Mouse (Mus musculus): Measurements from ENCODE around the gene Gm13276. TPM values are rescaled to one million over a fixed set of nuclear protein-coding genes. Genes with fewer than 3 reads are reported as not detected.
"Not testable (repeated sequence)": the region's sequence is repeated elsewhere in the genome, so short reads cannot be mapped to it uniquely, and the experiment has no call there.

The Gm13276 gene
- polyA plus RNA-seq, 1 experiment: 0.73 TPM

- H3K4me2 ChIP-seq (ENCODE audit: low read depth); H3K27me3 ChIP-seq (ENCODE audit: control insufficient read depth, insufficient read depth, insufficient read length); H3K79me2 ChIP-seq (ENCODE audit: control insufficient read depth, insufficient read depth); H3K4me3 ChIP-seq; H3K36me3 ChIP-seq (ENCODE audit: control insufficient read depth, insufficient read depth); H3ac ChIP-seq (ENCODE audit: control insufficient read depth, insufficient read length): not testable (repeated sequence)
Measured at GRCm38 (mm10) chr4:88802954-88803353, 17.4 kb downstream of the Gm13276 start, which contains the start of gene Gm13287. Gene Gm13287, plus strand, starts transcription at chr4:88803254.

- H3K36me3 ChIP-seq (ENCODE audit: control insufficient read depth, insufficient read depth); H3ac ChIP-seq (ENCODE audit: control insufficient read depth, insufficient read length); H3K27me3 ChIP-seq (ENCODE audit: control insufficient read depth, insufficient read depth, insufficient read length); H3K4me2 ChIP-seq (ENCODE audit: low read depth); H3K4me3 ChIP-seq; H3K79me2 ChIP-seq (ENCODE audit: control insufficient read depth, insufficient read depth): not testable (repeated sequence)
Measured at GRCm38 (mm10) chr4:88805231-88805630, 19.7 kb downstream of the Gm13276 start, which contains the start of gene Gm13288. Gene Gm13288, plus strand, starts transcription at chr4:88805531.

GRCm38 (mm10) chr4:88805761-88806160, 20.3 kb downstream of the Gm13276 start:
- not testable (repeated sequence) for H3K27me3 ChIP-seq (ENCODE audit: control insufficient read depth, insufficient read depth, insufficient read length); H3K4me2 ChIP-seq (ENCODE audit: low read depth); H3ac ChIP-seq (ENCODE audit: control insufficient read depth, insufficient read length); H3K4me3 ChIP-seq; H3K79me2 ChIP-seq (ENCODE audit: control insufficient read depth, insufficient read depth); H3K36me3 ChIP-seq (ENCODE audit: control insufficient read depth, insufficient read depth)

- no peaks in the 10 kb centered on the region for H3K79me2 ChIP-seq (ENCODE audit: control insufficient read depth, insufficient read depth)
- no peak within 1 kb of the TSS for H3K4me3 ChIP-seq
- TF ChIP-seq MYOD1 (IDR thresholded peaks at IDR 0.05; ENCODE audit: control insufficient read depth in 1 of 3, insufficient read length in 2 of 3, low read depth in 2 of 3) (no peak), MYOG (IDR thresholded peaks at IDR 0.05; ENCODE audit: control insufficient read depth in 1 of 3, insufficient read depth in 1 of 3, insufficient read length in 2 of 3, low read depth in 2 of 3) (no peak), TCF12 (IDR thresholded peaks at IDR 0.05; ENCODE audit: insufficient read depth, poor library complexity, severe bottlenecking) (no peak), USF1 (IDR thresholded peaks at IDR 0.05; ENCODE audit: low read depth) (no peak), TCF3 (IDR thresholded peaks at IDR 0.05; ENCODE audit: insufficient read length, low read depth) (no peak), SRF (IDR thresholded peaks at IDR 0.05; ENCODE audit: control insufficient read depth, insufficient read length, low read depth) (no peak), MAX (IDR thresholded peaks at IDR 0.05; ENCODE audit: low read depth) (no peak)
- H3K36me3 ChIP-seq (ENCODE audit: control insufficient read depth, insufficient read depth): no peaks in the 10 kb centered on the region
- peaks cover 7% of the 10 kb centered on the region for H3K27me3 ChIP-seq (ENCODE audit: control insufficient read depth, insufficient read depth, insufficient read length)
- no peak within 1 kb of the TSS for H3ac ChIP-seq (ENCODE audit: control insufficient read depth, insufficient read length)
- no peak within 1 kb of the TSS for H3K4me2 ChIP-seq (ENCODE audit: low read depth)
Measured at GRCm38 (mm10) chr4:88815928-88816327, 30.4 kb downstream of the Gm13276 start, which contains the start of gene Ifna7. Gene Ifna7, plus strand, starts transcription at chr4:88816228.

GRCm38 (mm10) chr4:88819659-88820058, 34.1 kb downstream of the Gm13276 start, which contains the start of gene Ifna11:
Gene Ifna11, plus strand, starts transcription at chr4:88819959.
- TF ChIP-seq MAX (IDR thresholded peaks at IDR 0.05; ENCODE audit: low read depth): no peak
- TF ChIP-seq USF1 (IDR thresholded peaks at IDR 0.05; ENCODE audit: low read depth): no peak
- no peak for TF ChIP-seq SRF (IDR thresholded peaks at IDR 0.05; ENCODE audit: control insufficient read depth, insufficient read length, low read depth)
- TF ChIP-seq POLR2AphosphoS2 (IDR thresholded peaks at IDR 0.05; ENCODE audit: insufficient read length, low read depth): no peak
- no peak for TF ChIP-seq REST (IDR thresholded peaks at IDR 0.05; ENCODE audit: insufficient read depth, insufficient read length)
- no peak for TF ChIP-seq TCF3 (IDR thresholded peaks at IDR 0.05; ENCODE audit: insufficient read length, low read depth)
- TF ChIP-seq MYOG (IDR thresholded peaks at IDR 0.05; ENCODE audit: control insufficient read depth in 1 of 3, insufficient read depth in 1 of 3, insufficient read length in 2 of 3, low read depth in 2 of 3): no peak
- no peak for TF ChIP-seq MYOD1 (IDR thresholded peaks at IDR 0.05; ENCODE audit: control insufficient read depth in 1 of 3, insufficient read length in 2 of 3, low read depth in 2 of 3)
- TF ChIP-seq E2F4 (IDR thresholded peaks at IDR 0.05; ENCODE audit: insufficient read depth): no peak
- no peak for TF ChIP-seq CEBPB (IDR thresholded peaks at IDR 0.05; ENCODE audit: insufficient read depth, poor library complexity, severe bottlenecking)

GRCm38 (mm10) chr4:88822995-88823394, 37.5 kb downstream of the Gm13276 start:
- Histone ChIP-seq H3K36me3 (ENCODE audit: control insufficient read depth, insufficient read depth) (no peaks in the 10 kb centered on the region), H3K27me3 (ENCODE audit: control insufficient read depth, insufficient read depth, insufficient read length) (peaks cover 6% of the 10 kb centered on the region), H3K4me3 (no peak overlapping the region), H3ac (ENCODE audit: control insufficient read depth, insufficient read length) (no peak overlapping the region), H3K79me2 (ENCODE audit: control insufficient read depth, insufficient read depth) (no peaks in the 10 kb centered on the region), H3K4me2 (ENCODE audit: low read depth) (no peak overlapping the region)
- TF ChIP-seq POLR2AphosphoS2 (IDR thresholded peaks at IDR 0.05; ENCODE audit: insufficient read length, low read depth): no peak
- TF ChIP-seq TCF12 (IDR thresholded peaks at IDR 0.05; ENCODE audit: insufficient read depth, poor library complexity, severe bottlenecking): no peak
- no peak for TF ChIP-seq CEBPB (IDR thresholded peaks at IDR 0.05; ENCODE audit: insufficient read depth, poor library complexity, severe bottlenecking)
- no peak for TF ChIP-seq E2F4 (IDR thresholded peaks at IDR 0.05; ENCODE audit: insufficient read depth)
- no peak for TF ChIP-seq MAX (IDR thresholded peaks at IDR 0.05; ENCODE audit: low read depth)
- no peak for TF ChIP-seq MYOD1 (IDR thresholded peaks at IDR 0.05; ENCODE audit: control insufficient read depth in 1 of 3, insufficient read length in 2 of 3, low read depth in 2 of 3)
- no peak for TF ChIP-seq SRF (IDR thresholded peaks at IDR 0.05; ENCODE audit: control insufficient read depth, insufficient read length, low read depth)
- no peak for TF ChIP-seq MYOG (IDR thresholded peaks at IDR 0.05; ENCODE audit: control insufficient read depth in 1 of 3, insufficient read depth in 1 of 3, insufficient read length in 2 of 3, low read depth in 2 of 3)
- no peak for TF ChIP-seq REST (IDR thresholded peaks at IDR 0.05; ENCODE audit: insufficient read depth, insufficient read length)
- no peak for TF ChIP-seq POLR2A (IDR thresholded peaks at IDR 0.05; ENCODE audit: insufficient read length, low read depth)
- no peak for TF ChIP-seq USF1 (IDR thresholded peaks at IDR 0.05; ENCODE audit: low read depth)
- no peak for TF ChIP-seq TCF3 (IDR thresholded peaks at IDR 0.05; ENCODE audit: insufficient read length, low read depth)

More at GRCm38 (mm10) chr4:88819659-88820058, 34.1 kb downstream of the Gm13276 start, which contains the start of gene Ifna11:
- no peak within 1 kb of the TSS for H3K4me3 ChIP-seq
- peaks cover 9% of the 10 kb centered on the region for H3K27me3 ChIP-seq (ENCODE audit: control insufficient read depth, insufficient read depth, insufficient read length)
- no peak within 1 kb of the TSS for H3ac ChIP-seq (ENCODE audit: control insufficient read depth, insufficient read length)
- H3K36me3 ChIP-seq (ENCODE audit: control insufficient read depth, insufficient read depth): no peaks in the 10 kb centered on the region
- H3K4me2 ChIP-seq (ENCODE audit: low read depth): no peak within 1 kb of the TSS
- no peaks in the 10 kb centered on the region for H3K79me2 ChIP-seq (ENCODE audit: control insufficient read depth, insufficient read depth)

- H3K79me2 ChIP-seq (ENCODE audit: control insufficient read depth, insufficient read depth); H3K4me2 ChIP-seq (ENCODE audit: low read depth); H3ac ChIP-seq (ENCODE audit: control insufficient read depth, insufficient read length); H3K4me3 ChIP-seq; H3K27me3 ChIP-seq (ENCODE audit: control insufficient read depth, insufficient read depth, insufficient read length); H3K36me3 ChIP-seq (ENCODE audit: control insufficient read depth, insufficient read depth): not testable (repeated sequence)
Measured at GRCm38 (mm10) chr4:88827116-88827515, 41.6 kb downstream of the Gm13276 start, which contains the start of gene Ifna6. Gene Ifna6, plus strand, starts transcription at chr4:88827416.

Data from myocyte (in vitro differentiated cells).